Mouse (Mus musculus) liver, adult 2 months (tissue): Measurements from ENCODE around the gene Zdhhc8. TPM values are rescaled to one million over a fixed set of nuclear protein-coding genes. Genes with fewer than 3 reads are reported as not detected.

ENCODE experiments used
- DNase-seq: peaks from one replicate; pipeline ENCODE4 v3.0.0-alpha.2; 2011; ENCODE audit warnings: low read depth, low spot score; ENCODE audit errors: extremely low read depth
- H3K27ac ChIP-seq: fragments of 200-500 bp; replicated peaks from 2 replicates; pipeline ENCODE4 v1.5.1; 2012; ENCODE audit warnings: low read depth, mild to moderate bottlenecking, control low read depth, inconsistent platforms, low read length; ENCODE audit not compliant: insufficient read depth
- H3K27me3 ChIP-seq: fragments of 200-500 bp; 2 replicates; pipeline ENCODE4 v1.6.1; 2012; ENCODE audit warnings: mild to moderate bottlenecking, moderate library complexity, low read length, inconsistent platforms; ENCODE audit not compliant: control insufficient read depth, insufficient read depth
- H3K36me3 ChIP-seq: fragments of 200-500 bp; 2 replicates; pipeline ENCODE4 v1.6.1; 2012; ENCODE audit warnings: low read length, inconsistent platforms; ENCODE audit not compliant: control insufficient read depth, insufficient read depth
- H3K4me1 ChIP-seq: fragments of 200-500 bp; 2 replicates; pipeline ENCODE4 v1.6.1; 2011; ENCODE audit warnings: low read length; ENCODE audit not compliant: control insufficient read depth, insufficient read depth
- H3K4me3 ChIP-seq: fragments of 200-500 bp; 2 replicates; pipeline ENCODE4 v1.5.1; 2011; ENCODE audit warnings: low read depth, mild to moderate bottlenecking, control low read depth, low read length, moderate library complexity; ENCODE audit not compliant: insufficient read depth
- H3K79me2 ChIP-seq: fragments of 200-500 bp; 2 replicates; pipeline ENCODE4 v1.6.1; 2012; ENCODE audit warnings: inconsistent platforms, mild to moderate bottlenecking, low read length, moderate library complexity; ENCODE audit not compliant: control insufficient read depth, insufficient read depth
- H3K9ac ChIP-seq: fragments of 200-500 bp; 2 replicates; pipeline ENCODE4 v1.6.1; 2012; ENCODE audit warnings: low read depth, mild to moderate bottlenecking, control low read depth, inconsistent platforms, low read length
- CTCF ChIP-seq: fragments of 200-500 bp; IDR thresholded peaks from 2 replicates; pipeline ENCODE4 v1.5.1; 2011; ENCODE audit warnings: low read depth, low read length, control low read depth
- POLR2A ChIP-seq: fragments of 200-500 bp; IDR thresholded peaks from 2 replicates; pipeline ENCODE4 v1.6.1; 2011; ENCODE audit warnings: low read length, control low read depth; ENCODE audit not compliant: insufficient read depth; ENCODE audit errors: extremely low read depth
- WGBS: fragments of 180-500 bp; shearing (Covaris S2); methylation state at CpG from one replicate; pipeline ENCODE4 v1.1.7; 2018; 5-methylcytosine and 5-hydroxymethylcytosine counted together
- polyA plus RNA-seq: library from polyadenylated mRNA; depleted of rRNA; stranded (reverse); fragments of >200 nt; gene quantifications from 2 replicates; pipeline ENCODE4 v1.2.3, GENCODE M21; 2012
- total RNA-seq: library from RNA; depleted of rRNA; stranded (reverse); fragments of >200 nt; gene quantifications from 2 replicates; pipeline ENCODE4 v1.2.3, GENCODE M21; 2014

The Zdhhc8 gene
- total and polyA plus RNA-seq, 2 experiments = 1.2 to 12.3 TPM

DNA sequence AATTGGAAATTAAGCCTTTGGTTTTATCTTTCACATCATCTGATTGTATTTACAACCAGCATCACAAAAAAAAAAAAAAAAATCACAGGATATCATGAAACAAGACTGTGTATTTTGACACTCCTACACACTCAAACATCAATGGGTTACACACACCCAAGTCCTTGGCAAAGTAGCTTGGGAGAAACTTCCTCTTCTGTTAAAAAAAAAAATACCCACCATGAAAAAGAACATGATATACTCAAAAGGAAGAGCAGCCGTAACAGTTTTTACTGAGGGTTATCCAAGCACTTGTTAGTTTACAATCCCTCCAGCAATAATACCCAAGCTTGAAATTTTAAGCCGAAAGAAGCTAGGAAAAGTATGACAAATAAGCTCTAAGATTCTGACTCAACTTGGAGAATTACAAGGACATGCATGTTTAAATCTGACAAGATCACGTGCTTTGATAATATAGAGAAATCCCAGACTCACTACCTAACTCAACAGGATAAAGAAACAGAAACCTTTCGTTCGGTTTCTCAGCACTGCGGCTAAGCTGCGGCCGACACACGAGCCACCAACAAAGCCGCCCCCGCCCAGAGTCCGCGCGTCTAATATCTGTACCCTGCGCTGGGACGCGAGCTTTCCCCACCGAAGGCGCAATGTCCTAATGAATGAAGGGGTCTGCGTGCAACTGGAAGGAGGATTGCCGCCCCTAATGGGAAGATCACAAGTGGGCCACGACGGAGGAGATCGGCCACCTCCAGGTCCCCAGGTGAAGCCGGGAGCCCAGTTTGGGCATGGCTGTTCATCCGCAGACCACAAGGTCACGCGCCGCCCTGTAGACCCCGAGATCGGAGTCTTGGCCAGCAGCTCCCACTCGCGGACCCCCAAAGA is 12.8 kb upstream of the Zdhhc8 start:
- Histone ChIP-seq H3K4me3 (peak overlapping the region; percentile 89), H3K4me1 (peaks cover 9% of the 10 kb centered on the region), H3K79me2 (peaks cover 10% of the 10 kb centered on the region; the same call in 1 of the 2 replicates), H3K27me3 (no peaks in the 10 kb centered on the region), H3K9ac (peak overlapping the region; percentile 91), H3K27ac (peak overlapping the region; percentile 46), H3K36me3 (peaks cover 23% of the 10 kb centered on the region)
- TF ChIP-seq CTCF = no peak
- DNase-seq = peak; percentile 9
- 1% methylated on average over 33 of the region's 33 CpGs for WGBS

- Histone ChIP-seq H3K79me2 (no peaks in the 10 kb centered on the region; the same call in 1 of the 2 replicates), H3K4me1 (no peaks in the 10 kb centered on the region), H3K27me3 (no peaks in the 10 kb centered on the region), H3K36me3 (peaks cover 31% of the 10 kb centered on the region), H3K27ac (no peak overlapping the region), H3K4me3 (no peak overlapping the region), H3K9ac (no peak overlapping the region)
- DNase-seq = no peak
- no peak for TF ChIP-seq POLR2A
- TF ChIP-seq CTCF = no peak
- 95% methylated on average over 10 of the region's 10 CpGs for WGBS
Observed at GRCm38 (mm10) chr16:18241581-18241980, 6.6 kb upstream of the Zdhhc8 start.

DNA sequence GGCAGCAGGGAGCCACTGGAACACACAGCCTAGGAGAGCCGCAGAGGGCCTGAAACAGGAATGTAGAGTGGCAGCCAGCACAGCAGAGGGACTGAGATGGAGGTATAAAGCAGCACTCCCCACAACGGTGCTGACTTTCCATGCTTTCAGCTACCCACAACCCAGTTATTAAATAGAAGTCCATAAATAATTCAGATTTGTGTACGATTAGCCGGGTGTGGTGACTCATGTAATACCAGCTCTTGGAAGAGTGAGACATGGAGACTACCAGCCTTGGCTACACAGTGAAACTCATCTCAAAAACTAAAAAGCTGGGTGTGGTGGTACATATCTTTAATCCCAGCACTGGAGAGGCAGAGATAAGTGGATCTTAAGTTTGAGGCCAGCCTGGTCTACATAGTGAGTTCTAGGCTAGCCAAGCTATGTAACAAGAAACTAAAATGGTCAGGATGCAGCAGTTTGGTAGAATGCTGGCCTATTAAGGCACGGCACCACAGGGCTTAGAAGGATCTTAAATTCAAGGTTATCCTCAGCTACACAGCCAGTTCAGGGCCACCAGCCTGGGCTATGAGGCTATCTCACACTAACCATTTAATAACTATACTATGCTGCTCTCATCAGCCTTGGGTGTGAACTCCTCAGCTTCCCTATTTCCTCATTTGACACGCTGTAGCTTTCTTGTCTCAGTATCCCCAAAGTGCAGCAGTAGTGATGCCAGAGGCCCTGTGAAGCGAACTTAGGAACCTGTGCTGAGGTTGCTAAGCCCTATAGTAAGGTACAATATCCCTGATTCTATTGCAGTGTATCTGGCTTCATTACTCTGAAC is 2.0 kb upstream of the Zdhhc8 start:
- no peak for DNase-seq
- H3K9ac ChIP-seq = no peak overlapping the region
- 93% methylated on average over 7 of the region's 7 CpGs for WGBS
- H3K27me3 ChIP-seq = no peaks in the 10 kb centered on the region
- no peak overlapping the region for H3K27ac ChIP-seq
- H3K4me1 ChIP-seq = peaks cover 17% of the 10 kb centered on the region
- peaks cover 9% of the 10 kb centered on the region for H3K36me3 ChIP-seq
- no peaks in the 10 kb centered on the region for H3K79me2 ChIP-seq
- H3K4me3 ChIP-seq = no peak overlapping the region
- no peak for TF ChIP-seq CTCF
- TF ChIP-seq POLR2A = no peak

GRCm38 (mm10) chr16:18235389-18236065 is 591 bp upstream of the Zdhhc8 start:
- H3K79me2 ChIP-seq = no peaks in the 10 kb centered on the region
- H3K9ac ChIP-seq = peak overlapping the region; percentile 76
- peak overlapping the region; percentile 39 for H3K27ac ChIP-seq
- peaks cover 17% of the 10 kb centered on the region for H3K4me1 ChIP-seq
- H3K36me3 ChIP-seq = peaks cover 3% of the 10 kb centered on the region
- H3K4me3 ChIP-seq = peak overlapping the region; percentile 81
- WGBS = 12% methylated on average over 19 of the region's 19 CpGs
- peak; percentile 57 for DNase-seq
- H3K27me3 ChIP-seq = no peaks in the 10 kb centered on the region
- TF ChIP-seq POLR2A = no peak
- no peak for TF ChIP-seq CTCF

DNA sequence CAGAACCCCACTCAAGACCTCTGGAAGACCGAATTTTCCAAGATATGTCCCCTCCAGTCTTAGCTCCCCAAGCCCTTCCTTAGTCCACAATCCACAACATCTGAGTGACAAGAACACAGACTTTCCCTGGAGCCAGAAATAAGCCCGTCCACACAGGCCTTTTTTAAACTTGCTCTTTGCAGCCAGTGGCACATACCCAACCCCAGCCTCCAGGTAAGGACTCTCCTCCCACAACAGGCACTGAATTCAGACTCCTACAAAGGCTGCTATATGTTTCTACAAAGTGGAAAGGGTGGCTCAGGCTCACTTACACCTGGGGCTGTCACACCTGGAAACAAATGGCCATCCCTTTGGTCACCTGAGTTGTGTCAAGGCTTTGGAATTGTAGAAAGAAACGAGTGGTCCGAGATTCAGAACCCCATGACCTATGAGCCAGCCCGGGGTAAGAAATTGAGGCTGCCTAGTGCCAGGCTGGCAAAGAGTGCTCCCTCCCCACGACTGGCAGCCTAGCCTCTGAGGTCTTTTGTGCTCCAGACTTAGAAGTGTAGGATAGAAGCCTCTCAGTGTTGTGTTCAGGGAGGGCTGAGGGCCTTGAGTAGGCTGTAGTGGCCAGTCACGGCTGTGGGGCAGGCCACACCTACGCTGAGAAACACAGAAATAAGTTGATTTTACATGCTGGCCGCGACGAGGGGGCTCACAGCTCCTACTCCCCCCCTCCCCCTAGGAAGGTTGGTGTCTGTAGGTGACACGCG is 841 bp downstream of the Zdhhc8 start:
- H3K79me2 ChIP-seq = no peaks in the 10 kb centered on the region
- H3K9ac ChIP-seq = peak overlapping the region; percentile 89
- H3K27ac ChIP-seq = no peak overlapping the region
- 0 out of 2 replicates have a peak, but pooled peaks cover 2% of the 10 kb centered on the region for H3K36me3 ChIP-seq
- no peak for DNase-seq
- TF ChIP-seq POLR2A = no peak
- TF ChIP-seq CTCF = no peak
- 24% methylated on average over 13 of the region's 13 CpGs for WGBS
- peak overlapping the region; percentile 81 for H3K4me3 ChIP-seq
- peaks cover 17% of the 10 kb centered on the region for H3K4me1 ChIP-seq
- no peaks in the 10 kb centered on the region for H3K27me3 ChIP-seq
